Mouse (Mus musculus): Measurements from ENCODE around the gene Xlr5a.

GRCm38 (mm10) chrX:73312522-73312921, 19.7 kb upstream of the Xlr5a start:
- TF ChIP-seq CTCF (IDR thresholded peaks at IDR 0.05; ENCODE audit: control insufficient read depth, insufficient read depth, insufficient read length) (no peak), CEBPB (IDR thresholded peaks at IDR 0.05; ENCODE audit: low read depth) (no peak), MYOD1 (IDR thresholded peaks at IDR 0.05; ENCODE audit: control insufficient read depth, insufficient read length, low read depth) (no peak), MAX (IDR thresholded peaks at IDR 0.05) (no peak), USF1 (IDR thresholded peaks at IDR 0.05; ENCODE audit: low read depth) (no peak)
